Mouse (Mus musculus) bone marrow macrophage, adult 2 months (primary cell): ENCODE data around the gene Msh3.

Experiments used
- CTCF ChIP-seq: IDR thresholded peaks from 2 replicates; pipeline ENCODE4 v1.5.1; 2012; ENCODE audit warnings: low read depth, mild to moderate bottlenecking, low read length, moderate library complexity
- POLR2A ChIP-seq: IDR thresholded peaks from 2 replicates; pipeline ENCODE4 v1.6.1; 2012; ENCODE audit warnings: mild to moderate bottlenecking, low read depth, low read length, borderline replicate concordance

- no peak for TF ChIP-seq POLR2A
- TF ChIP-seq CTCF = no peak
These were observed 8.5 kb downstream of the Msh3 start for GRCm38 (mm10) chr13:92346338-92346737.
